Mouse (Mus musculus): ENCODE measurements at regions not wholly inside any gene's neighbourhood (a gene's known extent, or its start where the extent isn't known, plus 50 kb on each side); places are given as distances from the start of the nearest gene placed in this dataset.
A peak's percentile ranks its signal among the peaks of the same experiment; 100 is the strongest.

- Histone ChIP-seq H3K4me1 (ENCODE audit: control insufficient read depth, insufficient read depth, low read length) (peaks cover 4% of the 10 kb centered on the region; the same call in 1 of the 2 replicates), H3K4me3 (ENCODE audit: low read depth, low read length) (no peak overlapping the region), H3K9ac (replicated peaks; ENCODE audit: low read depth, low read length) (no peak overlapping the region), H3K27ac (ENCODE audit: low read depth, low read length) (no peak overlapping the region), H3K9me3 (ENCODE audit: control insufficient read depth, low read length) (no peaks in the 10 kb centered on the region), H3K36me3 (ENCODE audit: control insufficient read depth, insufficient read depth, low read length) (no peaks in the 10 kb centered on the region), H3K27me3 (ENCODE audit: control insufficient read depth, insufficient read depth, low read length) (no peaks in the 10 kb centered on the region), H3K4me2 (ENCODE audit: low read depth, low read length) (no peak overlapping the region)
- 47% methylated on average over 17 of the region's 17 CpGs for WGBS
- peak; percentile 31; the same call in 1 of the 2 replicates for ATAC-seq (ENCODE audit: low read depth)
These were observed 186.8 kb upstream of the Ntm start for GRCm38 (mm10) chr9:30149481-30150468.

GRCm38 (mm10) chr9:30151173-30151572 is 188.2 kb upstream of the Ntm start:
- Histone ChIP-seq H3K27ac (ENCODE audit: low read depth, low read length) (no peak overlapping the region), H3K4me1 (ENCODE audit: control insufficient read depth, insufficient read depth, low read length) (peaks cover 4% of the 10 kb centered on the region; the same call in 1 of the 2 replicates), H3K27me3 (ENCODE audit: control insufficient read depth, insufficient read depth, low read length) (no peaks in the 10 kb centered on the region), H3K4me3 (ENCODE audit: low read depth, low read length) (no peak overlapping the region), H3K4me2 (ENCODE audit: low read depth, low read length) (no peak overlapping the region), H3K9me3 (ENCODE audit: control insufficient read depth, low read length) (no peaks in the 10 kb centered on the region), H3K36me3 (ENCODE audit: control insufficient read depth, insufficient read depth, low read length) (no peaks in the 10 kb centered on the region), H3K9ac (replicated peaks; ENCODE audit: low read depth, low read length) (no peak overlapping the region)
- no peak for ATAC-seq (ENCODE audit: low read depth)
- 92% methylated on average over 1 of the region's 1 CpGs for WGBS

GRCm38 (mm10) chr9:30166235-30166752 is 203.4 kb upstream of the Ntm start:
- peaks cover 17% of the 10 kb centered on the region; the same call in 1 of the 2 replicates for H3K4me1 ChIP-seq (ENCODE audit: control insufficient read depth, insufficient read depth, low read length)
- no peaks in the 10 kb centered on the region for H3K27me3 ChIP-seq (ENCODE audit: control insufficient read depth, insufficient read depth, low read length)
- no peak overlapping the region for H3K4me2 ChIP-seq (ENCODE audit: low read depth, low read length)
- WGBS: 84% methylated on average over 13 of the region's 13 CpGs
- no peaks in the 10 kb centered on the region for H3K9me3 ChIP-seq (ENCODE audit: control insufficient read depth, low read length)
- no peak overlapping the region for H3K4me3 ChIP-seq (ENCODE audit: low read depth, low read length)
- no peak for ATAC-seq (ENCODE audit: low read depth)
- no peak overlapping the region for H3K27ac ChIP-seq (ENCODE audit: low read depth, low read length)
- H3K36me3 ChIP-seq (ENCODE audit: control insufficient read depth, insufficient read depth, low read length): no peaks in the 10 kb centered on the region
- no peak overlapping the region; the same call in 1 of the 2 replicates for H3K9ac ChIP-seq (replicated peaks; ENCODE audit: low read depth, low read length)

GRCm38 (mm10) chr9:30167223-30167622 is 204.3 kb upstream of the Ntm start:
- ATAC-seq (ENCODE audit: low read depth): peak; percentile 73; the same call in 1 of the 2 replicates
- H3K36me3 ChIP-seq (ENCODE audit: control insufficient read depth, insufficient read depth, low read length): no peaks in the 10 kb centered on the region
- no peak overlapping the region for H3K4me3 ChIP-seq (ENCODE audit: low read depth, low read length)
- H3K4me1 ChIP-seq (ENCODE audit: control insufficient read depth, insufficient read depth, low read length): peaks cover 17% of the 10 kb centered on the region; the same call in 1 of the 2 replicates
- H3K4me2 ChIP-seq (ENCODE audit: low read depth, low read length): no peak overlapping the region
- 4% methylated on average over 7 of the region's 7 CpGs for WGBS
- no peak overlapping the region for H3K9ac ChIP-seq (replicated peaks; ENCODE audit: low read depth, low read length)
- H3K9me3 ChIP-seq (ENCODE audit: control insufficient read depth, low read length): no peaks in the 10 kb centered on the region
- peak overlapping the region; percentile 67; the same call in 1 of the 2 replicates for H3K27ac ChIP-seq (ENCODE audit: low read depth, low read length)
- no peaks in the 10 kb centered on the region for H3K27me3 ChIP-seq (ENCODE audit: control insufficient read depth, insufficient read depth, low read length)

GRCm38 (mm10) chr9:30174646-30175045 is 211.7 kb upstream of the Ntm start:
- Histone ChIP-seq H3K4me2 (ENCODE audit: low read depth, low read length) (no peak overlapping the region), H3K36me3 (ENCODE audit: control insufficient read depth, insufficient read depth, low read length) (no peaks in the 10 kb centered on the region), H3K27ac (ENCODE audit: low read depth, low read length) (no peak overlapping the region), H3K4me1 (ENCODE audit: control insufficient read depth, insufficient read depth, low read length) (0 out of 2 replicates have a peak, but pooled peaks cover 3% of the 10 kb centered on the region), H3K9me3 (ENCODE audit: control insufficient read depth, low read length) (no peaks in the 10 kb centered on the region), H3K27me3 (ENCODE audit: control insufficient read depth, insufficient read depth, low read length) (no peaks in the 10 kb centered on the region), H3K4me3 (ENCODE audit: low read depth, low read length) (no peak overlapping the region), H3K9ac (replicated peaks; ENCODE audit: low read depth, low read length) (no peak overlapping the region)
- no peak for ATAC-seq (ENCODE audit: low read depth)
- WGBS: 89% methylated on average over 6 of the region's 6 CpGs

- 84% methylated on average over 3 of the region's 3 CpGs for WGBS
- H3K27me3 ChIP-seq (ENCODE audit: control insufficient read depth, insufficient read depth, low read length): no peaks in the 10 kb centered on the region
- H3K4me2 ChIP-seq (ENCODE audit: low read depth, low read length): no peak overlapping the region
- no peaks in the 10 kb centered on the region for H3K36me3 ChIP-seq (ENCODE audit: control insufficient read depth, insufficient read depth, low read length)
- no peaks in the 10 kb centered on the region for H3K9me3 ChIP-seq (ENCODE audit: control insufficient read depth, low read length)
- no peak overlapping the region for H3K9ac ChIP-seq (replicated peaks; ENCODE audit: low read depth, low read length)
- H3K27ac ChIP-seq (ENCODE audit: low read depth, low read length): no peak overlapping the region
- H3K4me3 ChIP-seq (ENCODE audit: low read depth, low read length): no peak overlapping the region
- H3K4me1 ChIP-seq (ENCODE audit: control insufficient read depth, insufficient read depth, low read length): 0 out of 2 replicates have a peak, but pooled peaks cover 3% of the 10 kb centered on the region
- no peak for ATAC-seq (ENCODE audit: low read depth)
These were observed 212.4 kb upstream of the Ntm start for GRCm38 (mm10) chr9:30175376-30175775.

GRCm38 (mm10) chr9:30183409-30183808 is 220.5 kb upstream of the Ntm start:
- H3K27ac ChIP-seq (ENCODE audit: low read depth, low read length): no peak overlapping the region
- no peak overlapping the region for H3K9ac ChIP-seq (replicated peaks; ENCODE audit: low read depth, low read length)
- WGBS: 58% methylated on average over 11 of the region's 11 CpGs
- no peak overlapping the region for H3K4me3 ChIP-seq (ENCODE audit: low read depth, low read length)
- no peaks in the 10 kb centered on the region for H3K36me3 ChIP-seq (ENCODE audit: control insufficient read depth, insufficient read depth, low read length)
- ATAC-seq (ENCODE audit: low read depth): no peak
- H3K4me2 ChIP-seq (ENCODE audit: low read depth, low read length): no peak overlapping the region
- no peaks in the 10 kb centered on the region for H3K9me3 ChIP-seq (ENCODE audit: control insufficient read depth, low read length)
- no peaks in the 10 kb centered on the region for H3K27me3 ChIP-seq (ENCODE audit: control insufficient read depth, insufficient read depth, low read length)
- 0 out of 2 replicates have a peak, but pooled peaks cover 2% of the 10 kb centered on the region for H3K4me1 ChIP-seq (ENCODE audit: control insufficient read depth, insufficient read depth, low read length)

- Histone ChIP-seq H3K4me2 (ENCODE audit: low read depth, low read length) (no peak overlapping the region), H3K36me3 (ENCODE audit: control insufficient read depth, insufficient read depth, low read length) (no peaks in the 10 kb centered on the region), H3K4me1 (ENCODE audit: control insufficient read depth, insufficient read depth, low read length) (0 out of 2 replicates have a peak, but pooled peaks cover 2% of the 10 kb centered on the region), H3K9me3 (ENCODE audit: control insufficient read depth, low read length) (no peaks in the 10 kb centered on the region), H3K27me3 (ENCODE audit: control insufficient read depth, insufficient read depth, low read length) (no peaks in the 10 kb centered on the region), H3K4me3 (ENCODE audit: low read depth, low read length) (no peak overlapping the region), H3K9ac (replicated peaks; ENCODE audit: low read depth, low read length) (no peak overlapping the region), H3K27ac (ENCODE audit: low read depth, low read length) (no peak overlapping the region)
- 71% methylated on average over 10 of the region's 10 CpGs for WGBS
- no peak for ATAC-seq (ENCODE audit: low read depth)
These were observed 222.2 kb upstream of the Ntm start for GRCm38 (mm10) chr9:30184996-30185763.

Data from neural tube, embryonic 14.5 days (tissue).